Mouse (Mus musculus): Measurements from ENCODE around the gene Cntf.

DNA sequence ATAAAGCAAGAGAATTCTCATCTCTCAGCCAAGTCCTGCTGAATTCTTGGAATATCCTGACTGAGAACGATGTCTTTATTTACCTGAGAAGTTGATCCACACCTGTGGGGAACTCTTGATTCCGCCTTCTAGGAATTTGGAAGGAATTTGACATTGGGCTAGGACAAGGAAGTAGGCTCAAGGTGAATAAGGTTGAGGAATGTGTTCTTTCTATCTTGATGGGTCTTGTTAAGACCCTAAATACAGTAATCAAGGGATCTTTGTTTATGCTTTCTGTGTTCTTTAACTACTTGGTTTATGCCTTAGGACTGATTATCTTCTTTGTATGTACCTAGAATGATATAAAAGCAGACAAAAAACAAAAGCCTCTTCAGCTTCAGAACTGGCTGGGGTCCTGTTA, 33.5 kb downstream of the Cntf start:
- TF ChIP-seq CTCF (IDR thresholded peaks at IDR 0.05; ENCODE audit: low read depth, low read length) (no peak), POLR2AphosphoS5 (IDR thresholded peaks at IDR 0.05; ENCODE audit: insufficient replicate concordance, low read depth, low read length) (no peak), TAL1 (conservative IDR thresholded peaks at IDR 0.05; ENCODE audit: low read depth, low read length) (no peak), GATA1 (IDR thresholded peaks at IDR 0.05; ENCODE audit: borderline replicate concordance, low read length) (no peak), GATA2 (IDR thresholded peaks at IDR 0.05; ENCODE audit: borderline replicate concordance, low read depth, low read length) (no peak)

Measured in G1E (cell line).